Mouse (Mus musculus) forebrain, embryonic 13.5 days (tissue): ENCODE measurements around the gene Ppp4r1. TPM values are rescaled to one million over a fixed set of nuclear protein-coding genes. Genes with fewer than 3 reads are reported as not detected.
A peak's percentile ranks its signal among the peaks of the same experiment; 100 is the strongest.

ENCODE experiments used
- ATAC-seq: fragments of 200-750 bp; cut with Nextera tagmentation; 2 replicates; pipeline ENCODE4 v1.8.0; 2017
- H3K27ac ChIP-seq: fragments of 300-500 bp; sonication (generic); 2 replicates; pipeline ENCODE4 v1.5.1; 2015; ENCODE audit warnings: inconsistent platforms, mild to moderate bottlenecking, moderate library complexity
- H3K27me3 ChIP-seq: fragments of 300-500 bp; sonication (generic); 2 replicates; pipeline ENCODE4 v1.6.1; 2015; ENCODE audit warnings: mild to moderate bottlenecking, inconsistent platforms
- H3K36me3 ChIP-seq: fragments of 300-500 bp; sonication (generic); 2 replicates; pipeline ENCODE4 v1.6.1; 2015; ENCODE audit warnings: mild to moderate bottlenecking, inconsistent platforms; ENCODE audit not compliant: poor library complexity, severe bottlenecking
- H3K4me1 ChIP-seq: fragments of 300-500 bp; sonication (generic); 2 replicates; pipeline ENCODE4 v1.6.1; 2015; ENCODE audit warnings: inconsistent platforms
- H3K4me2 ChIP-seq: fragments of 300-500 bp; sonication (generic); 2 replicates; pipeline ENCODE4 v1.6.1; 2015; ENCODE audit warnings: inconsistent platforms, mild to moderate bottlenecking, moderate library complexity
- H3K4me3 ChIP-seq: fragments of 300-500 bp; sonication (generic); 2 replicates; pipeline ENCODE4 v1.5.1; 2015; ENCODE audit warnings: mild to moderate bottlenecking, inconsistent platforms
- H3K9ac ChIP-seq: fragments of 300-500 bp; sonication (generic); 2 replicates; pipeline ENCODE4 v1.6.1; 2015; ENCODE audit warnings: mild to moderate bottlenecking, inconsistent platforms
- H3K9me3 ChIP-seq: fragments of 300-500 bp; sonication (generic); replicated peaks from 2 replicates; pipeline ENCODE4 v1.6.1; 2016; ENCODE audit warnings: inconsistent platforms
- WGBS: fragments of 180-500 bp; shearing (Covaris S2); methylation state at CpG from one replicate; pipeline ENCODE4 v1.1.7; 2015; 5-methylcytosine and 5-hydroxymethylcytosine counted together
- polyA plus RNA-seq: library from polyadenylated mRNA; unstranded; fragments of >200 nt; fragmentation: Nextera tagmentation; extraction: Ambion mirVana; gene quantifications from 2 replicates; pipeline ENCODE4 v1.2.1, GENCODE M21; 2015

The Ppp4r1 gene
- polyA plus RNA-seq, 1 experiment from 2014 or later = 46.5 TPM

- Histone ChIP-seq H3K4me2 (no peak overlapping the region), H3K27ac (no peak overlapping the region), H3K27me3 (no peaks in the 10 kb centered on the region), H3K4me3 (no peak overlapping the region), H3K9me3 (no peaks in the 10 kb centered on the region), H3K4me1 (peaks cover 18% of the 10 kb centered on the region), H3K9ac (no peak overlapping the region), H3K36me3 (peaks cover 10% of the 10 kb centered on the region; the same call in 1 of the 2 replicates)
- ATAC-seq = no peak
- WGBS = 94% methylated on average over 10 of the region's 10 CpGs
Observed at GRCm38 (mm10) chr17:65869720-65870119, 87.3 kb downstream of the Ppp4r1 start.

DNA sequence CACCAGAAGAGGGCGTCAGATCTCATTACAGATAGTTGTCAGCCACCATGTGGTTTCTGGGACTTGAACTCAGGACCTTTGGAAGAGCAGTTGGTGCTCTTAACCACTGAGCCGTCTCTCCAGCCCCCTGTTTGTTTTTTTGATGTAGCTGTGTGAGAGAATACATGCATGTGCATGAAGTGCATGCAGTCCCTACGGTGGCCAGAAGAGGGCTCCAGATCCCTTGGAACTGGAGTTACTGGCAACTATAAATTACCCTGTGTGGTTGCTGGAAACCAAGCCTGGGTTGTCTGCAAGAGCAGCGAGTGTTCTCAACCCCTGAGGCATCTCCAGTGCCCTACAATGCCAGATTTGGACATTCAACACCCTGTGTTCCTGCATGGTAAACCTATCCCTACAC, 87.8 kb downstream of the Ppp4r1 start:
- WGBS = 39% methylated on average over 4 of the region's 4 CpGs

GRCm38 (mm10) chr17:65871641-65872041, 89.3 kb downstream of the Ppp4r1 start:
- H3K4me2 ChIP-seq = no peak overlapping the region
- peaks cover 9% of the 10 kb centered on the region; the same call in 1 of the 2 replicates for H3K36me3 ChIP-seq
- H3K27me3 ChIP-seq = no peaks in the 10 kb centered on the region
- no peak overlapping the region for H3K9ac ChIP-seq
- ATAC-seq = no peak
- 39% methylated on average over 5 of the region's 5 CpGs for WGBS
- no peaks in the 10 kb centered on the region for H3K9me3 ChIP-seq
- H3K27ac ChIP-seq = peak overlapping the region; percentile 22; the same call in 1 of the 2 replicates
- no peak overlapping the region for H3K4me3 ChIP-seq
- peaks cover 18% of the 10 kb centered on the region for H3K4me1 ChIP-seq

More for the DNA sequence above, 87.8 kb downstream of the Ppp4r1 start:
- no peak overlapping the region for H3K4me2 ChIP-seq
- no peak overlapping the region for H3K4me3 ChIP-seq
- ATAC-seq = no peak
- no peak overlapping the region for H3K9ac ChIP-seq
- H3K27ac ChIP-seq = no peak overlapping the region
- H3K9me3 ChIP-seq = no peaks in the 10 kb centered on the region
- H3K4me1 ChIP-seq = peaks cover 18% of the 10 kb centered on the region
- no peaks in the 10 kb centered on the region for H3K27me3 ChIP-seq
- H3K36me3 ChIP-seq = peaks cover 10% of the 10 kb centered on the region; the same call in 1 of the 2 replicates

DNA sequence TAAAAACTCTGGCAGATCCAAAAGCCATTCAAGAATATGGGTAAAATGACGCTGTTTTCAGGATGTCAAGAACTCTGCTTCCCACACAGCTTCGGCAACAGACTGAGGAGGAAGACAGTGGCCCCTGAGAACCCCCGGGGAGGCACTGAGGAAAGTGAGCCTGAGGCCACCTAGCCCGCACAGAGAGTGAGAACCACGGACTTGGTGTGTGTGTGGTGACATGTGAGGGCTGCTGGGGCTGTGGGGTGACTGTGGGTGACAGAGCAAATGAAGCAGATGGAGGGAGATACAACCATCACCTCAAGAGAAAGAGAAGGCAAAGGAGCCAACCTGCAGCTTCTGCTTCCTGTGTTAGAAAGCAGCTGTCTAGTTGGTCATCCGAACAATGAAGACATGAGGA, 89.7 kb downstream of the Ppp4r1 start:
- no peak for ATAC-seq
- 79% methylated on average over 6 of the region's 6 CpGs for WGBS
- Histone ChIP-seq H3K4me2 (no peak overlapping the region), H3K27ac (peak overlapping the region; percentile 22; the same call in 1 of the 2 replicates), H3K9ac (peak overlapping the region; percentile 13; the same call in 1 of the 2 replicates), H3K4me1 (peaks cover 18% of the 10 kb centered on the region), H3K4me3 (no peak overlapping the region), H3K36me3 (peaks cover 6% of the 10 kb centered on the region; the same call in 1 of the 2 replicates), H3K9me3 (no peaks in the 10 kb centered on the region), H3K27me3 (no peaks in the 10 kb centered on the region)

- H3K4me2 ChIP-seq = no peak overlapping the region
- H3K27ac ChIP-seq = no peak overlapping the region
- peaks cover 18% of the 10 kb centered on the region for H3K4me1 ChIP-seq
- WGBS = 25% methylated on average over 6 of the region's 6 CpGs
- H3K27me3 ChIP-seq = no peaks in the 10 kb centered on the region
- H3K9ac ChIP-seq = 0 out of 2 replicates have a peak overlapping the region, but pooled peaks have one; percentile 8
- no peaks in the 10 kb centered on the region for H3K9me3 ChIP-seq
- no peaks in the 10 kb centered on the region for H3K36me3 ChIP-seq
- H3K4me3 ChIP-seq = no peak overlapping the region
- no peak for ATAC-seq
Observed at GRCm38 (mm10) chr17:65872652-65873051, 90.3 kb downstream of the Ppp4r1 start.

GRCm38 (mm10) chr17:65873156-65873555, 90.8 kb downstream of the Ppp4r1 start:
- Histone ChIP-seq H3K27me3 (no peaks in the 10 kb centered on the region), H3K9ac (no peak overlapping the region), H3K36me3 (no peaks in the 10 kb centered on the region), H3K4me2 (no peak overlapping the region), H3K4me1 (peaks cover 18% of the 10 kb centered on the region), H3K27ac (no peak overlapping the region), H3K4me3 (no peak overlapping the region), H3K9me3 (no peaks in the 10 kb centered on the region)
- ATAC-seq = no peak
- WGBS = 88% methylated on average over 4 of the region's 4 CpGs

DNA sequence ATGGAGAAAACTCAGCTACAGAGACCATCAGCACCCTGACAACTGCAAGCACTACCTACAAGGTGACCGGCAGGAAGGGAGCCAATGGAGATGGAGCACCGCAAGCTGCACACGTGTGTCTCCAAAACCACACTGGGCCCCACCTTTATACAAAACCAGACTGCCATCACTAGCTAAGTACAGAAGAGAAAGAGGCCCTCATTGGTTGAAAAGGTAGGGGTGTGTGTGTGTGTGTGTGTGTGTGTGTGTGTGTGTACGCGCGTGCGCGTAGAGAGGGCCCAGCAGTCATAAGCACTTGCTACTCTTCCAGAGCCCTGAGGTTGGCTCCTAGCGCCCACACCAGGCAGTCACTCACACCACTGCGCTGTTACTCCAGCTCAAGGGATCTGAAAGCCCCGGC, 91.5 kb downstream of the Ppp4r1 start:
- Histone ChIP-seq H3K9me3 (no peaks in the 10 kb centered on the region), H3K4me2 (no peak overlapping the region), H3K4me3 (no peak overlapping the region), H3K36me3 (no peaks in the 10 kb centered on the region), H3K27ac (no peak overlapping the region), H3K4me1 (peaks cover 18% of the 10 kb centered on the region), H3K9ac (no peak overlapping the region), H3K27me3 (no peaks in the 10 kb centered on the region)
- WGBS = 94% methylated on average over 11 of the region's 11 CpGs
- ATAC-seq = no peak

DNA sequence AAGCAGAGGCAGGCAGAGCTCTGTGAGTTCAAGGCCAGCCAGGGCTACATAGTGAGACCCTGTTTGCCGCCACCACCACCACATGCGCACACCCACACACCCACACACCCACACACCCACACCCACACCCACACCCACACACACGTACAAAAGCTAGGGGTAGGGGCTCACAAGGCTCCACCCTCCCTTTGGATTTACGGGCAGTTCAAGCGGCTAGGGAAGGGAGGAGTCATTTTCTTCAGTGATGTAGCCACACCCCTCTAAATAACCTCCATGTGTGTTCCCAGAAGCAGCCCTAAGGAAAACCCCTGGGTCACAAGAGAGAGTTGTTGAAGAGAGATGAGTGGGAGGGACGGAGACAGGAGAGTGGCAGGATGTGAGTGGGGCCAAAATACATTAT, 94.7 kb downstream of the Ppp4r1 start:
- Histone ChIP-seq H3K36me3 (no peaks in the 10 kb centered on the region; the same call in 1 of the 2 replicates), H3K27ac (no peak overlapping the region)

DNA sequence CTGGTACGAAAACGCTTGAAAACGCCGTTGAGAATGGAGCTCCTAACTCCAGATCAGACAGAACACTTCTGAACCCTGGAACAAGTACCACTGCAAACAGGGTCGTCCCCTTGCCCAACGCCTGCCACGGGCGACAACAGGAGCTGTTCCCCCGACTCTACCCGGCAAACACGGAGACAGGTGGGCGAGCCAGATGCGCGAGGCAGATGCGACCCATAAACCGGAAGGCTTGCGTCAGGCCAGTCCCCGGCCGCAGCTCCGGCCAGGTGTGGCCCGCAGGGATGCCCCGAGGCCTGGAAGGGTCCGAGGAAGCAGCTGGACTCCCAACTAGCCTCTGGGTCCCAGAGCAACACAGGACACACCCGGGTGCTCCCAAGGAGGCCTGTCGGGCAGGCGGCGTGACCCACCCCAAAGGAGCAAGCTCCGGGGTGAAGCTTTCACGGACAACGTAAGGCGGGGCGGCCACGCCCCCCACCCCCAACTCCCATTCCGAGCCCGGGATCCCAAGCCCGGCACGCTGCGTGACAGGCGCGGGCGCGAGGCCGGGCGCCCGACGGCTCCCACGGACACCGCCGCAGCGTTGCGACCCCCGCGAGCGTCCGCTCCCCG, 101.8 kb downstream of the Ppp4r1 start:
- H3K4me2 ChIP-seq = peak overlapping the region; percentile 94
- peak overlapping the region; percentile 90 for H3K27ac ChIP-seq
- under 1% methylated on average over 47 of the region's 56 CpGs for WGBS
- H3K9me3 ChIP-seq = no peaks in the 10 kb centered on the region
- H3K36me3 ChIP-seq = no peaks in the 10 kb centered on the region; the same call in 1 of the 2 replicates
- H3K27me3 ChIP-seq = no peaks in the 10 kb centered on the region
- H3K4me1 ChIP-seq = peaks cover 34% of the 10 kb centered on the region
- peak overlapping the region; percentile 85 for H3K4me3 ChIP-seq
- peak; percentile 25 for ATAC-seq
- H3K9ac ChIP-seq = peak overlapping the region; percentile 87

More for the DNA sequence above, 94.7 kb downstream of the Ppp4r1 start:
- Histone ChIP-seq H3K9me3 (no peaks in the 10 kb centered on the region), H3K27me3 (no peaks in the 10 kb centered on the region), H3K4me1 (peaks cover 14% of the 10 kb centered on the region), H3K4me2 (no peak overlapping the region), H3K9ac (no peak overlapping the region), H3K4me3 (no peak overlapping the region)
- no peak for ATAC-seq
- 73% methylated on average over 6 of the region's 6 CpGs for WGBS

DNA sequence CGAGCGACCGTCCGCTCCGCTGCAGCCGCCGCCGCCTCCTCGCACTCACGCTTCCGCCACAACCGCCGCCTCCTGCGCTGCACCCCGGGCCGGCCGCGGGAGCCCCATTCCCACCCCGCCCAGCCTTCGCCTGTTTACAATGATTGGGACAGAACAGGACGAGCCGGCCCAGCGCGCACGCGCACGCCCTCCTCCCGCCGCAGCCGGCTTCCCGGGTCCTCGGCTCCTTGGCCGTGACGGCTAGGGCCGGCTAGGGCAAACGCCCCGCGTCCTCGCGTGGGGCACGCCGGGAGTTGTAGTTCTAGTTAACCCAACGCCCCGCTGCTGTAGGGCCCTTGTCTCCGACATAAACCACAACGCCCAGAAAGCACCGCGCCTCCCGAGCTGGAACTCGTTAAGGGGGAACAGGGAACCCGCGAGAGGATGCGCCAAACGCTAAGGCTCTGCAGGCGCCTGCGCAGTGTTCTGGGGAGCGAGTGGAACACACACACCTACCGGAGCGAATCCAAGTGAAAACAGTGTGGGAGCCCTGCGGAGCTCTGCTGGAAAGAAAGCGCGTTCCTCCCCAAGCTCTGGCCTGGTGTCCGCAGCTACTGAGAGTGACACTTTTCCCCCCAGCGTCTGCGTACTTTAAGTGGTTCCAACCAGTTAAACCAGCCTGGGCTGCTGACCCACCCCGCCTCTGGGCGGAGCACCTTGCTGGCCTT, 102.5 kb downstream of the Ppp4r1 start:
- peak overlapping the region; percentile 96 for H3K27ac ChIP-seq
- peak overlapping the region; percentile 87 for H3K9ac ChIP-seq
- ATAC-seq = peak; percentile 99
- H3K27me3 ChIP-seq = no peaks in the 10 kb centered on the region
- peaks cover 34% of the 10 kb centered on the region for H3K4me1 ChIP-seq
- no peaks in the 10 kb centered on the region for H3K9me3 ChIP-seq
- peak overlapping the region; percentile 94 for H3K4me2 ChIP-seq
- no peaks in the 10 kb centered on the region for H3K36me3 ChIP-seq
- WGBS = 0% methylated on average over 48 of the region's 67 CpGs
- H3K4me3 ChIP-seq = peak overlapping the region; percentile 85

DNA sequence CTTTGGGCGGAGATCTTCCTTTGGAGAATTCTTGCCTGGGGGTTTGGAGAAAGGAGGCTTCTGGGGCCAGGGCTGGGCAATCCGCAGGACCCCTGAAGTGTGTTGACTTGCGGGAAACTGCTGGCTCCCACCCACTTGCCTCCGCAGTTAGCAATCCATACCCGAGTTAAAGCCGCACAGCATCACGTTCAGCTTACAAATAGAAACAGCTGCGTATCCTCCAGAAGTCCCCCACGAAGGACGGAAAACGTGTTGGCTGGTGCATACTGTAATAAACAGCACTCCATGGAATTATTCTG, 103.0 kb downstream of the Ppp4r1 start:
- H3K27ac ChIP-seq = peak overlapping the region; percentile 96
- WGBS = 0% methylated on average over 11 of the region's 11 CpGs
- peaks cover 34% of the 10 kb centered on the region for H3K4me1 ChIP-seq
- no peak for ATAC-seq
- H3K27me3 ChIP-seq = no peaks in the 10 kb centered on the region
- H3K4me2 ChIP-seq = peak overlapping the region; percentile 94
- H3K36me3 ChIP-seq = no peaks in the 10 kb centered on the region
- H3K9me3 ChIP-seq = no peaks in the 10 kb centered on the region
- peak overlapping the region; percentile 82 for H3K9ac ChIP-seq
- peak overlapping the region; percentile 85 for H3K4me3 ChIP-seq

DNA sequence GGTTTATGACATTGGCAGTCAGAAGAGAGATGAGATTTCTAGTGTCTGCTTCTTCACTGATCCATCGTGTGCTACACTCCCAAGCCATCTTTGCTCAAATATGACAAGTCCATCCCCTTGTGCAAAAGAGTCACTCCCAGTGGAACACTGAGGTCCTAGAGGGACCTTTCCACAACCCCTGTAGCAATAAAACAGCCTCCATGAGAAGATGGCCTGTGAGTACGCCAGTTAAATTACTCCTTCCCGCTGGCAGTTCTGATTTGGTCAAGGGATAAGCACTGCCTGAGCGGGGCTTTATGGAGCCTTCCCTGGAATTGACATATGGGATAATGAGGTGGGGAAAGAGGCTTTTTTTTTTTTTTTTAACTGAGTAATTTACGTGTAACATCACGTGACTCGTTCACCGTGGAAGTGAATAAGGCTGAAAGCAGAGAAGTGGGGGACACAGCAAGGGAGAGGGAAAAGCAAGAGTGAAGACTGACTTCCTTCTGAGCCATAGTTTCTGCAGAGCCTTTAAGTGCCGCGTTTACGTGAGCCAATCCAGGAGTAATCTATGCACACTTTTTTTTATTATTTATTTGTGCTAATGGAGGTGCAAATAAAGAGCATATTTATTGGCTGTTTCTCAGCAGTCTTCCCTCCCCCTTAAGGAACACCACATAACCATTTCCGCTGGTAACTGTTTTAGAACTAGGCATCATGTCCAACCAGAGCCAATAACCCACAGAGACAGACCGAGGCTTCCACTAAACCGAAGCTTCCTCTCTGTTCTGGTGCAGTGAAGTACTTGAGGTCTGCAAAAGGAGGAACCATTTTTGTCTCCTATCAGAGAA, 103.5 kb downstream of the Ppp4r1 start, which contains the start of gene Ralbp1:
Gene Ralbp1 (minus strand): TSS at position 102 of the 833 bp plus-strand sequence.
- H3K4me1 ChIP-seq = peaks cover 34% of the 10 kb centered on the region
- peak within 1 kb of the TSS; percentile 85 for H3K4me3 ChIP-seq
- 11% methylated on average over 14 of the region's 14 CpGs for WGBS
- H3K9ac ChIP-seq = peak within 1 kb of the TSS; percentile 87
- H3K4me2 ChIP-seq = peak within 1 kb of the TSS; percentile 94
- ATAC-seq = no peak
- no peaks in the 10 kb centered on the region for H3K9me3 ChIP-seq
- no peaks in the 10 kb centered on the region for H3K36me3 ChIP-seq
- peak within 1 kb of the TSS; percentile 96 for H3K27ac ChIP-seq
- no peaks in the 10 kb centered on the region for H3K27me3 ChIP-seq
